Mouse (Mus musculus) ES-Bruce4 (cell line): ENCODE data around the gene Tmigd3. TPM values are rescaled to one million over a fixed set of nuclear protein-coding genes. Genes with fewer than 3 reads are reported as not detected.

Experiments
- H3K27ac ChIP-seq: 2 replicates; pipeline ENCODE4 v1.5.1; 2012; ENCODE audit warnings: low read length, inconsistent platforms; ENCODE audit not compliant: insufficient read depth
- H3K27me3 ChIP-seq: 2 replicates; pipeline ENCODE4 v1.6.1; 2012; ENCODE audit warnings: mild to moderate bottlenecking, low read length, inconsistent platforms; ENCODE audit not compliant: control insufficient read depth, poor library complexity, insufficient read depth, severe bottlenecking
- H3K36me3 ChIP-seq: 2 replicates; pipeline ENCODE4 v1.6.1; 2012; ENCODE audit warnings: inconsistent platforms, mild to moderate bottlenecking, low read length, moderate library complexity; ENCODE audit not compliant: control insufficient read depth, poor library complexity, insufficient read depth, severe bottlenecking
- H3K4me1 ChIP-seq: one replicate; pipeline ENCODE4 v1.8.1; 2011; ENCODE audit warnings: low read length; ENCODE audit not compliant: control insufficient read depth, insufficient read depth
- H3K4me3 ChIP-seq: 2 replicates; pipeline ENCODE4 v1.5.1; 2011; ENCODE audit warnings: low read depth, mild to moderate bottlenecking, low read length
- H3K9ac ChIP-seq: 2 replicates; pipeline ENCODE4 v1.6.1; 2012; ENCODE audit warnings: low read depth, mild to moderate bottlenecking, inconsistent platforms; ENCODE audit not compliant: poor library complexity, severe bottlenecking
- H3K9me3 ChIP-seq: replicated peaks from 2 replicates; pipeline ENCODE4 v1.6.1; 2012; ENCODE audit warnings: mild to moderate bottlenecking, low read length, inconsistent platforms; ENCODE audit not compliant: control insufficient read depth, poor library complexity, insufficient read depth, severe bottlenecking
- CTCF ChIP-seq: IDR thresholded peaks from one replicate; pipeline ENCODE4 v1.8.1; 2011; ENCODE audit warnings: low read depth, low read length
- EP300 ChIP-seq: IDR thresholded peaks from 2 replicates; pipeline ENCODE4 v1.6.1; 2011; ENCODE audit warnings: low read depth, low read length; ENCODE audit not compliant: insufficient read depth
- POLR2A ChIP-seq: IDR thresholded peaks from one replicate; pipeline ENCODE4 v1.8.1; 2011; ENCODE audit warnings: low read length; ENCODE audit not compliant: insufficient read depth
- polyA plus RNA-seq: library from polyadenylated mRNA; stranded (reverse); fragments of >200 nt; gene quantifications from 2 replicates; pipeline ENCODE4 v1.2.4, GENCODE M21; 2011; ENCODE audit warnings: low read depth; ENCODE audit not compliant: missing spikeins, insufficient read depth, insufficient read length

Gene Tmigd3
- polyA plus RNA-seq, result not detected in 2 replicates

GRCm38 (mm10) chr3:105870558-105870957 is at the start of gene Tmigd3, which contains the start of gene Adora3:
Tmigd3 (plus strand) TSS chr3:105870903.
Adora3 (plus strand) TSS chr3:105870858.
- TF ChIP-seq POLR2A (no peak), CTCF (no peak), EP300 (no peak)
- Histone ChIP-seq H3K27ac (no peak within 1 kb of the TSS), H3K4me1 (no peaks in the 10 kb centered on the region), H3K9me3 (no peaks in the 10 kb centered on the region), H3K36me3 (no peaks in the 10 kb centered on the region), H3K27me3 (no peaks in the 10 kb centered on the region), H3K9ac (no peak within 1 kb of the TSS), H3K4me3 (no peak within 1 kb of the TSS)

DNA sequence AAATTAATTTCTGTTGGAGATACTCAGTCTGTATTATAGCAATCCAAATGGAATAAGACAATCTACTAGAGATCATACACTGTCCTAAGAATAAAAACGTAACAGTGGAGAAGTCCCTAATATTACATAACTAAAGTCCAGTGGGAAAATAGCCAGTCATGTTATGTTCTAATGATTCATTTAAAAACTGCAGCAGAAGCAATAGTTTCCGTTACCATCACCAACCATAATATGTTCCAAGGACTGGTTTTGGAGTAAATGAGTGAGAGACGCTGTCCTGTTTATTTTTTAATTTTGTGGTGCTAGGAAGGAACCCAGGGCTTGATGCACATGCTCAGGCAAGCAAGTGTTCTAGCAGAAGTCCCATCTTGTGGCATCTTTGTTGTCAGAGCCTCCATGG is 49.2 kb upstream of the Tmigd3 start:
- no peaks in the 10 kb centered on the region for H3K36me3 ChIP-seq
- no peak overlapping the region for H3K4me3 ChIP-seq
- no peak overlapping the region for H3K9ac ChIP-seq
- no peaks in the 10 kb centered on the region for H3K9me3 ChIP-seq
- TF ChIP-seq CTCF (no peak), POLR2A (no peak), EP300 (no peak)
- no peak overlapping the region for H3K27ac ChIP-seq
- no peaks in the 10 kb centered on the region for H3K4me1 ChIP-seq
- no peaks in the 10 kb centered on the region for H3K27me3 ChIP-seq

DNA sequence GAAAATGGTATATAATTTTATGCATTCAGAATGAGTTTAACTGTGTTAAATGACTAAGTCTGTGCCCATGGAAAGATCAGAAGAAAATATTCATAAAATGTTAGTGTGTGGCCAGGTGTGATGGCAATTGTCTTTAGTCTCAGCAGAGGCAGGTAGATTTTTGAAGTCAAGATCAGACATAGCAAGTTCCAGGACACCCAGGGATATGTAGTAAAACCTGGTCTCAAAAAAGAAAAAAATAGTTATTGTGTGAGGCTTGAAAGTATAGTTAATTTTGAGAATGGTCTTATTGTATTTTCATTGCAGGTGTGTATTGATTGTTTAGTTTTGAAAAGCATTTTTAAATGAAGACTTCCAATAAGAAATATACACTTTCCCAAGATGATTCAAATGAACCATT is 47.1 kb upstream of the Tmigd3 start:
- Histone ChIP-seq H3K27me3 (no peaks in the 10 kb centered on the region), H3K36me3 (no peaks in the 10 kb centered on the region), H3K4me1 (no peaks in the 10 kb centered on the region), H3K27ac (no peak overlapping the region), H3K9me3 (no peaks in the 10 kb centered on the region), H3K9ac (no peak overlapping the region), H3K4me3 (no peak overlapping the region)
- TF ChIP-seq EP300, result no peak
- no peak for TF ChIP-seq POLR2A
- no peak for TF ChIP-seq CTCF

GRCm38 (mm10) chr3:105824103-105824502 is 46.6 kb upstream of the Tmigd3 start:
- Histone ChIP-seq H3K27me3 (no peaks in the 10 kb centered on the region), H3K9me3 (no peaks in the 10 kb centered on the region), H3K9ac (no peak overlapping the region), H3K27ac (no peak overlapping the region), H3K4me1 (no peaks in the 10 kb centered on the region), H3K36me3 (no peaks in the 10 kb centered on the region), H3K4me3 (no peak overlapping the region)
- TF ChIP-seq EP300 (no peak), CTCF (no peak), POLR2A (no peak)

DNA sequence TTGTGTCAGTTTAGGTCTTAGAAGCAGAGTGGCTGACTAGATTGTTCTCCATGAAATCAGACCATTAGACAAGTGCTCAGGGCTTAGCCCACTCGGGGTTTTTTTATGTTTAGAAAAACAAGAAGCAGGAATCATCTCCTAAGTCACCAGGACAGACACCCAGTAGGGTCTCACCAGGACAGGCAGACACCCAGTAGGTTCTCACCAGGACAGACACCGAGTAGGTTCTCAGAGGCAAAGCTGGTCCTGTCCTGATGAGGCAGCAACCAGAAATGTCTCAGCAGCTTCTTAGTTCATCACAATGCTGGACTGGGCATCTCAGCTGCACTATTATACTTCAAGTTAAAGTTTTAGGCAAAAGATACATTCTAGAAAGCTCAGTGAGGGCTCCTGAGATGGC is 46.0 kb upstream of the Tmigd3 start:
- Histone ChIP-seq H3K36me3 (no peaks in the 10 kb centered on the region), H3K9ac (no peak overlapping the region), H3K4me1 (no peaks in the 10 kb centered on the region), H3K4me3 (no peak overlapping the region), H3K27me3 (no peaks in the 10 kb centered on the region), H3K27ac (no peak overlapping the region), H3K9me3 (no peaks in the 10 kb centered on the region)
- TF ChIP-seq POLR2A (no peak), EP300 (no peak), CTCF (no peak)

GRCm38 (mm10) chr3:105825501-105826161 is 45.1 kb upstream of the Tmigd3 start:
- no peaks in the 10 kb centered on the region for H3K9me3 ChIP-seq
- TF ChIP-seq POLR2A, result no peak
- TF ChIP-seq EP300, result 0 out of 2 replicates have a peak, but pooled peaks have one; percentile 43
- TF ChIP-seq CTCF, result no peak
- no peak overlapping the region for H3K4me3 ChIP-seq
- no peaks in the 10 kb centered on the region for H3K27me3 ChIP-seq
- H3K36me3 ChIP-seq, result no peaks in the 10 kb centered on the region
- no peak overlapping the region for H3K9ac ChIP-seq
- H3K27ac ChIP-seq, result no peak overlapping the region
- no peaks in the 10 kb centered on the region for H3K4me1 ChIP-seq
